Mouse (Mus musculus) lung, adult 18-20 months (tissue): ENCODE measurements around the gene Vps13d.
"Not testable (repeated sequence)": the region's sequence is repeated elsewhere in the genome, so short reads cannot be mapped to it uniquely, and the experiment has no call there.

Experiments used
- DNase-seq, 2 experiments: peaks; one replicate each; pipeline ENCODE4 v3.0.0; 2022; ENCODE audit warnings: mixed read lengths in 2 of 2

Gene Vps13d

GRCm38 (mm10) chr4:145210564-145210963 is 15.8 kb upstream of the Vps13d start:
- DNase-seq = no peak

- no peak for DNase-seq
Observed at GRCm38 (mm10) chr4:145209690-145210088, 14.9 kb upstream of the Vps13d start.

- DNase-seq = no peak
Observed at GRCm38 (mm10) chr4:145209076-145209689, 14.4 kb upstream of the Vps13d start.

GRCm38 (mm10) chr4:145207718-145208371 is 13.0 kb upstream of the Vps13d start:
- DNase-seq = no peak

DNA sequence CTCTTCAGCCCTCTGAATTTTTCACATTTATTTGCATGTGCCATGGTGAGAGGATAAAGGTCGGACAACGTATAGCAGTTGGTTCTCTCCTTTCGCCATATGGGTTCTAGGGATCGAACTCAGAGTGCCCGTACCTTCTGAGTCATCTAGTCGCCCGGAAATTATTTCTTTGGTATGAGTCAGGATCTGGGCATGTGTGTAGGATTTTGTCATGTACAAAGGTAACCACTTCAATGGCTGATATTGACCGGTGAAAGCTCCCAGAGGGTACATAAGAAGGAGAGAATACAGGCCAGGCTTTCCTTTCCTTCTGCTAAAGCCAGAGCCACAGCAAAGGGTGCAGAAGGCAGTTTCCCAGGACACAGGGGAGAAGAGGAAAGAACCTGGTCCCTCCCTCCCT is 10.0 kb upstream of the Vps13d start:
- DNase-seq = no peak

DNA sequence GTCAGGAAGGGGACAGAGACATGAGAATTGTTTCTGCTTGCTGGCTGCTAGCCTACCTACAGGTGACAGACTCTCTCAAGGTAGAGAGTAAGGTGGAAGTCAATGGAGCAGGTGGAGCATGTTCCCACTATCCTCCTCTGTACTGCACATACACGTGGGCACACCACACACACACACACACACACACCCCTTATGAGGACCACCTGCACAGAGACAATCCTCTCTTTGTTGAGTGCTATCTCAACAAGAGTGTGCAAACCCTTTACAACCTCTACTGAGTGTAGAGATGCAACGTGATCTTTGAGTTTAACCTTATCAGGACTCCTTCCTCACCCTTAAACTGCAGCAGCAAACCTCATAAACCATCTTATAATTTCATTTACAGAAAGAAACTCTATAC is 8.5 kb upstream of the Vps13d start:
- no peak for DNase-seq

DNA sequence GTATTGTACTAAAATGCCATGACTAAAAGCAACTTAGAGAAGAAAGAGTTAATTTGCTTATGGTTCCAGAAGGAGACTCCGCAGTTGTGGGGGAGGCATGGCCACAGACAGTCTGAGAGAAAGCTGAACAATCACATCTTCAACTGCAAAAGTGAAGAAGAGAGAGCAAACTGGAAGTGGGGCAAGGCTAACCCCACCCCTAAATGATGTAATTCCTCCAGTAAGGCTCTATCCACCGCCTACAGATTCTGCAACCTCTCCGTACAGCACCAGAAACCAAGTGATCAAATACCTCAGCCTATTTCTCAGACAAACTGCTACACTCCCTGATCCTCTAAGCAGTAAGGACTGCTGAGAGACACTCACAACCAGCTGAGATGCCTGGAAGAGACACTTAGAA is 6.6 kb upstream of the Vps13d start:
- DNase-seq = no peak

DNA sequence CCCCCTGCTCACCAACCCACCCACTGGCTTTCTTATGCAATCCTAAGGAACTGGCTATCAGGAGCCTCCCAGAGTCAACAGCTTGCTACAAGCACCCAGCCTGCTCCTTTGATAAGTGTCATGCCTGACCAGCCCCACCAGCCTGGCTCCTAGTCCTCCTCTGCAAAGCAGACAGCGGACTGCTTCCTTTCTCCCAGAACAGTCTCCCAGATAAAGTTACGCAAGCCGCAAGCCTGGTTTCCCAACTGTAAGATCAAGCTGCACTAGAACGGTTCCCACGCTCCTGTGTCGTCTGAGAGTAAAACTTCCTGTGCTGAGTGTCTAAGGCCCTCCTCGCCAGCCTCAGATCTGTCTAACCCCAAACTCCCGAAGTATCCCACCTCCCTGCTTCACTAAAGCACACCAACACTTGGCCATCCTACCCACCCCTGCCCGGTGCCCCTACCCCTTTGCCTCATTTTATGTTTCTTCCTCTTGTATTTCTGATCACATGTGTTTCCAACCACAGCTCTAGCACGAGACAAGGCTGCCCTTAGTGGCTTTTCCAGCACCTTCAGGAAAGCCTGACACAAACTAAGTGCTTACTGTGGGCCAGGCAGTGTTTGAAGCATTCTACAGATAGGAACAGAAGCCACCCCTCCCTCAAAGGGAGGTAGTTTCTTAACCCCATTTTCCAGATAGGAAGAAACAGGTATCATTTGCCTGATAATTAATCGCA is 5.3 kb upstream of the Vps13d start:
- DNase-seq = peak; percentile 86

- no peak for DNase-seq
Observed at GRCm38 (mm10) chr4:145196586-145196985, 1.8 kb upstream of the Vps13d start.

GRCm38 (mm10) chr4:145195172-145195571 is 367 bp upstream of the Vps13d start:
- no peak for DNase-seq

DNA sequence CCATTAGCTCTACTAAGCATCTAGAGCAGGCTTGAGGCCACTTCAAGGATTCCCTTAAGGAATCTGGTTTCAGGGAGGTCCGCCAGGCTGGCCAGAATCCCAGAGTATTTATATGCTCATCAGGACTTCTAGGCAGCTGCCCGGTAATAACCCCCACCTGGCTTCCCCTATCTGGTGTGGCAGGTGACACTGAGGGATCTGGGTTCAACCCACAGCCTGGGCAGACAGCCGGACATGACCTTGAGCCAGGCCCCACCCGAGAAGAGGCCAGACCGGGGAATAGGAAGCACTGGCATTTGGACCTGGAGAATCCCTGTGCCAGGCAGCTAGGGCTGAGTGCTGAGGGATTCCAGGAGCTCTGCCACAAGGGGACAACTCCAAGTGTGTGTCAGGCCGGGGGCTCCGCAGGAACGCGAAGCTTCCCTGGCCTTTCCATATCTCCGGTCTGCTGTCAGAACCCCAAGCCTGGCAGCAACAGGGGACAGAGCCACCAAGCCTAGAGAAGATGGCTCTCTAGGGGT is 754 bp downstream of the Vps13d start:
- peak; percentile 28 to 43 for DNase-seq

DNA sequence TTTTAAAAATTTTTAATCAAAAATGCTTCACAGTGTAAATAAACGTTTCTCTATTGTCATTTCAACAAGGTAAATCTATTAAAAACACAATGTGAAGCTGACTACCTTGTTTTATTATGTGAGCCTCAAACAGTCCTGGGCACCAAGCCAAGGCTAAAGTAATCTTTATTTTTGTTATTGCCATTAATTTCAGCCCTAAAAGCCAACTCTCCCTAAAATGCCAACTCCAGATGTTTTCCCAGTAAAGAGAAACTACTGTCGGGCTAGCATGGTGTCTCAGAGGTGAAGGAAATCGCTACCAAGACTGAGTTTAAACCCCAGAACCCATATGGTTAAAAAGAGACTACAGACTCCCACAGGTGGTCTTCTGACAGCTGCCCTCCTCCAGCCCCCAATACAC is 1.4 kb downstream of the Vps13d start:
- DNase-seq = no peak

- DNase-seq = no peak
Observed at GRCm38 (mm10) chr4:145192686-145193085, 2.1 kb downstream of the Vps13d start.

GRCm38 (mm10) chr4:145188561-145188960 is 6.2 kb downstream of the Vps13d start:
- DNase-seq = no peak

DNA sequence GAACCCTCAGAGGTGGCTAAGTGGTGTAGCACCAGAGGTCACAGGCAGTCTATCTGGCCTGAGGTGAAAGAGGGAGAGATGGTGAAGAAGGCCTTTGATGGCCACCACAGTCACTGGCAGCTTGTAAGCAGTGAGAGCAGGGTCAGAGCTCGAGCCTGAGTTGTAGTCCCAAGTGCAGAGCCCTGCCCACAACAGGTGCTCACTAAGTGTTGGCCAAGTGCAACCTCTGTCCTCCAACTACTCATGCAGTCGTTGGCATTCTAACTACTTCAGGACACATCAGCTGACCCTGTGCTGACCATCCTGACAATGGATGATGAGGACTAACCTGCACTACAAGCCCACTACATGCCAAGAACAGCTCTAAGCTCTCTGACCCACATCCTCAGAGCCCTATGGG is 7.2 kb downstream of the Vps13d start:
- DNase-seq = no peak

- DNase-seq = no peak
Observed at GRCm38 (mm10) chr4:145178918-145179549, 15.8 kb downstream of the Vps13d start.

DNA sequence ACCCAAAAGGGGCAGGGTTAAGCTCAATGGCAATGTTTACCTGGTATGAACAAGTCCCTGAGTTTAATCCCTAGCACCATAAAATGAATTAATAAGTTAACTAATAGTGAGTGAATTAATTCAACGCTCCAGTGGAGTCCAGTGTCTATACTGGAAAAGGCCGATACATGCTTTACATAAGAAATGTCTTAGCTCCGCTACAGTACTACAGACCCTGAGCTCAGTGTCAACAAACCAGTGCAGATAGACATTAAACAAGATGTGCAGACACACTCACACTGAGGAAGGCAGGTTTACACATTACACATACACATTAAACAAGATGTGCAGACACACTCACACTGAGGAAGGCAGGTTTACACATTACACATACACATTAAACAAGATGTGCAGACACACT is 29.3 kb downstream of the Vps13d start:
- DNase-seq = not testable (repeated sequence)

- DNase-seq = no peak
Observed at GRCm38 (mm10) chr4:145164111-145164510, 30.7 kb downstream of the Vps13d start.

- DNase-seq = no peak
Observed at GRCm38 (mm10) chr4:145161243-145161642, 33.6 kb downstream of the Vps13d start.

DNA sequence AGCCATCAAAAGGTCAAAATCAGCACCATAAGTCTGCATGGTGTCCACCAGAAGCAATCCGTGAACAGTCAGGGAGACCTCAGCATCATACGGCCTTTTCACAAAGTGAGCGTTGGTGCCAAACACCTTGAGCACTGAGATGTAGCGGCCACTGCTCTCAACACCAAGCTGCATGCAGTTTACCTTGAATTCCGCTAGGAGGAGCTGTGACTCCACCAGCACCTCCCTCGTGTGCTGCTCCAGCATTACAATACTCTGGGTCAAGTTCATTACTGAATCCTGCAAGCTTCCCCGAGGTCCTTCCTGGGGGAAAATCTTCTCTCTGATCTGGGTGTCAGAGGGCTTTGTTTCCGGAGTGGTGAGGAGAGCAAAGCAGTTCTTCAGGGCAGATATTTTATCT is 38.8 kb downstream of the Vps13d start:
- DNase-seq = peak; percentile 54 to 56

- no peak for DNase-seq
Observed at GRCm38 (mm10) chr4:145151103-145151486, 43.7 kb downstream of the Vps13d start.

DNA sequence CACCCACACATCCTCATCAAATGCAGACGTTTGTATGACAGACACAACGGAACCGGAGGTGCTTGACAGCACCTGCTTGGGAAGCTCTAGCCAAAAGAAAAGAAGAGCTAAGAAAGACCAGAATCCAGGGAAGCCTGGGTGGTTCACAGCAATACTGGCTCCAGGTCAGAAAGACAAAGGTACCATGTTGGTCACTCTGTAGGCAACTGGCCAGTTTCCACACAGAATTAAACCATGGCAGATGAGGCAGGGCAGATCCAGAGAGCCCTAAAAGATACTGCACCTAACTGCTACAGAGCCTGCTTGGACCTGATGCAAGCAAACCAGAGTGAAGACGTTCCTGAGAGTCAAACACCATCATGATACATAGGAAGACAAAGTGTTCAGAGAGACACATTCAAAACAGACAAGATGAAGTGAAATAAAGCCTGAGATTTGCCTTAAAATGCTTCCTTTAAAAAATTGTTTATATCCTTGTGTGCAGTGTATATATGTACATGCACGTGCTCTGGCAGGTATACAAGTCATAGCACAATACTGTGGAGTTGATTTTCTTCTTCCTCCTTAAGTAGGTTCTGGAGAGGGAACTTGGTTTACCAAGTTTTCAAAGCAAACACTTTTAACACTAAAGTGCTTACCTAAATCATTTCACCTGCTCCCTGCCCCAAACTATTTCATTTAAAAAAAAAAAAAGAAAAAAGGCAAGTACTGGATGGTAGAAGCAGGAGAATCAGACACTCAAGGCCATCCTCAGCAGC is 44.3 kb downstream of the Vps13d start:
- no peak for DNase-seq
